Mouse (Mus musculus): ENCODE measurements around the gene Atxn1l.
A peak's percentile ranks its signal among the peaks of the same experiment; 100 is the strongest.

Atxn1l gene

DNA sequence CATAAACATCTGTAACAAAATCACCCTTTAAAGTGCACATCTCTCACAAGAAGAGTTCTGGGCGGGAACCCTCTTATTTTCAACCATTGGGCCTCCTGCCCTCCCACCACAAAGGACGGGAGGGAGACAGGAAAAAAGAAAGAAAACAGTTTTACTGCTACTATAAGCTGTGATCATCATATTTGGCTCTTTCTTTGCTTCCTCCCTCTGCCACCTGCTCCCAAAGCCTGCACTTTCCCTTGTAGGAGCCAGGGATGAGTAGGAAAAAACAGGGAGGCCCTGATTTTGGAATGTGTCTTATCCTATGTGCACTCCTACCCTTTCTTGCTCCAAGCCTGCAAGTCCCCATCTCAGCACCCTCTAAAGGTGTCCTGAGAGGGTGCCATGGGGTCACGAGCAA, 6.5 kb downstream of the Atxn1l start:
- no peak for DNase-seq (ENCODE audit: low read depth)

DNA sequence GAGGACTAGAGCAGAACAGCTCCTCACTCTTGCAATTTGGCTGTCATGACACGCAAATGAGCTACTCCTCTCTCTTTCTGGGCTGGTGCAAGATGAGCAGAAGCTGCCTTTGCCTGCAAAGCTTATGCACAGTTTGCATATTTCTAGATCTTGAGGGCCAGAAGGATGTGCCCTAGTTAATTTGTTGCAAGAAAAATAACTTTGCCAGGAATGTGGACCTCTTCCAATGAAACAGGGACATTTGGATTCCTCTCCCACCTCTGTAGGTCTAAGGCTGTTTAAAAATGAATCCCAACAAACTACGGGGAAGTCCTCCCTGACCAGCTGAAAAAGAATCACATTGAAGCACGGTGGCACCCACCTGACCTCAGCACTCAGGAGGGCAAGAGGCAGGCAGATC, 12.4 kb downstream of the Atxn1l start:
- no peak for DNase-seq (ENCODE audit: low read depth)

DNA sequence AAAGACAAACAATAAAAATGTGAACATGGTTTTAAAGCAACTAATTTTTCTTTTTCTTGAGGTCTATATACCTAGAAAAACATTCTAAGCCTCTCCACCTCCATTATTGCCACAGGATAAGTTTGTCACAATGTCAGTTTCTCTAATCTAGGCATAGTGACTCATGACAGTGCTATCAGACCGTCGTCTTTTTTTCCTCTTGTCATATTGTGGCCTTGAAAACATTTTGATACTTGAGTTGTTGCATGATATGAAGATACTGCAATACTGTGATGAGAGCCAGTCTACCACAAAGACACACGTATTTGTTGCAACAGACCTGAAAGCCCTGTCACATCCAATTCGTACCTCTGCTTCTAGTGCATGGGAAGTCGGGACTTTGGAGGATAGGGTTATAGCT, 22.6 kb downstream of the Atxn1l start:
- DNase-seq (ENCODE audit: low read depth): no peak

DNA sequence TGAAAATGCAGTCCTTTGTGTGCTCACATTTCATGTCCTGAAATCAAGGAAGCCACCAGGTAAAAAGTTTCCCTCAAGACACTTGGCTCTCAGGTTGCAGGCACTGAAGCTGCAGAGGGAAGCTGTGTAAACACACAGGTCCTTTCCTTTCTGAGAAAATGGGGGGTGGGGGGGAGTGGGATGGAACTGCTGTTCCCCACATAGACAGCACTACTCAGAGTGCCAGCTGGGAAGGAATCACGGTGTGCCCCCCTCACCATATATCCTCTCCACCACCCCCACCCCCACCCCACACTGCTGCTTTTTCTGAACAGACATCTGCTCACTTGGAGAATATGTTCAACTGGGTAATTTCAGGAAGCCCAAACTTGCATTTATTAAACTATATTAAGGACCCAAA, 25.0 kb downstream of the Atxn1l start:
- DNase-seq (ENCODE audit: low read depth): no peak

DNA sequence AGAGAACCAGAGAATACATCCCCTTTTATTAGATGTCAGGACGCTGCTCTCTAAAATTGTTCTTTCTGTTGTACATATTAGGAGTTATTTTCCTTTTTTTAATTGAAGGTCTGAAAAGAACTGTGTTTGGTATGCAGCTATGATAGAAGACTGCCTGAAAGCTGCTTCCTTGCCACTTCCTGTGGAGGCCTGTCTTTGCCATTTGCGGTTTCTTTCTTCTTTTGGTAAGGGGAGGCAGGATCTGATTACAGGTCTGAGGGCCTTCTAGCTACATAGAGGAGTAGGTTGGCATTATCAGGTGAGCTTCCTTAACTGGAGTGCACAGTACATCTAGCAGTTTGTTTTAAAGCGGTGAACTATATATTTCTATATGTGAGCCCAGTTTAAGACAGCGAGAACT, 29.6 kb downstream of the Atxn1l start:
- DNase-seq (ENCODE audit: low read depth): no peak

DNA sequence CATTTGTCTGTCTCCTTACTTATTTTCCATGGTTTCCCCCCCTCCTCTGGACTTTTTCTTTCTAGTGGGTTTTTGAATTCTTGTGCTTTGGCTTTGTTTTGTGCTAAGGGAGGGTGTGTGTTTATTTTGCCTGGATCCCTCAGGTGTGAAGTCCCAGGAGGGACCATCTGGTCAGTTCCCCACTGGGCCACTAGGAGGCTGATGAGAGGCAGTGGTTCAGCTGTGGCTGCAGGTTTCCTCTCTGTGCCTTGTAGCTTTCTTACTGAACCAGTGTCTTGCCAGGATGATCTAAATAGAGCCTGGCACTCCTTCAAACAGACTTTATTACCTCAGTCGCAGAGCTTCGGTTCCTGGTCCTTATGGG, 30.7 kb downstream of the Atxn1l start:
- peak; percentile 65 for DNase-seq (ENCODE audit: low read depth)

DNA sequence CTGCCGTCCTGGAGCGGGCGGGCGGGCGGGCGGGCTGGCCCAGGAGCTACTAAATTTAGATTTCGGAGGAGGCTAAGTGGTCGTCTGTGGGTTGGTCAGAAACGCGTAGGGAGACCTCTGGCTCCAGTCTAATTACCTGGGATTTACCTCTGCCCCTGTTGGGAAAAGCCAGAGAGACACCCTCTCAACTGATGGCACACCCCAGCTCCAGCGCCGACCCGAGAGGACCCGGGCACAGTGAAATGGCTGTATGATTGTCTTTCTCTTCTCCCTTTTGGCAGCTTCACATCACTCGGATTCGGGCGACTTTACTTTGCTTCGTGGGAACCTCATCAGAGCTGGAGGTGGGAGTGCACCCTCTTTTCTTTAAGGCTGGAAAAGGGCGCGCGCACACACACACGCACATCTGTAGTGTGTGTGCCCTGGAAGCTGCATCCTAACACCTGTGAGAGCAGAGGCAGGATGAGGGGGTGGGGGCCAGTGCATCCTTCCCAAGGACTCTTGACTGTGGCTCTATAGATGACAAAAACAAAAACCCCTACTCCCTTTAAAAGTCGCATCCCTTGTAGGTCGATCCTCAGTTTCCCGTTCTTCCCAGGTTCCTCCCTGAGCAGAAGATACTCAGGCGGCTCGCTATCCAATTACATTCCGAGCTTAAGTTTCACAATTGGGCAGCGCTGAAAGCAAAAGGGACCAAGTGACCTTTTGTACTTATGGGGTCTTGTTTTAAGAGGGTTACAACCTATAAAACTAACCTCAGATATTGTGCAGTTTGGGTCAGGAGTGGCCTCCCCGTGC, 31.3 kb downstream of the Atxn1l start:
- peak; percentile 25 for DNase-seq (ENCODE audit: low read depth)

DNA sequence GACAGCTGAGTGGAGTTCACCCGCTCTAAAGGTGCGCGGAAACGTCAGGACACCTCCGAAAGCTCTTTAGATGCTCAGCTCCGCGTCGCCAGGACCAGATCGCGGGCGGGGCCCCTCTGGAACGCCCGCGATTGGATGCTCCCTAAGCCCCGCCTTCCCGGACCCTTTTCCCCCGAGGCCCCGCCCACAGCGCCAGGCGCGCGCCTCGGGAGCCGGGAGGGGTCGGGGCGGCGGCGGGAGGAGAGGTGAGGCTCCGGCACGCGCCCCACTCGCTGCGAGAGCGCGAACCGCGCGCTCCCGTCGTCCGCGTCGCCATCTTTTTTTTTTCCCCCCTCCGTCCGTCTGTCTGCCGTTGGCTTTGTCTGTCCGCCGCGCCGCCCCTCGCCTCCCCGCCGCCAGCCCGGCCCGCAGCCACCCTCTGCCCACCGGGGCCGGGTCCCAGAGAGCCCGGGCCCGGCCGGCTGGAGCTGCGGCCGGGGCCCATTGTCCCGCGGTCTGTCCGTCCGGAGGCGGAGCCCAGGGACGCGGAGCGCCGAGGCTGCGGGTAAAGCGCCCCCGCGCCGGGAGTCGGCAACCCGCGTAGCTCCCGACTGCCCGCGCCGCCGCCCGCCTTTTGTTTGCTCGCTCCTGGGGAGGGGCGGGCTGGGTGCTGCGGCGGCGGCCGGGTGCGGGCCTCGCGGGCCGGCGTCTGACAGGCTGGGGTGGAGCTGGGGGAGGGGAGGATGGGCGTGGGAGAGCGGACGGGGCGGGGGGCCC, 32.0 kb downstream of the Atxn1l start, which contains the start of gene Zfp821:
TSS of gene Zfp821 (plus strand) at position 227 of the 756 bp plus-strand sequence.
- peak; percentile 95 for DNase-seq (ENCODE audit: low read depth)

DNA sequence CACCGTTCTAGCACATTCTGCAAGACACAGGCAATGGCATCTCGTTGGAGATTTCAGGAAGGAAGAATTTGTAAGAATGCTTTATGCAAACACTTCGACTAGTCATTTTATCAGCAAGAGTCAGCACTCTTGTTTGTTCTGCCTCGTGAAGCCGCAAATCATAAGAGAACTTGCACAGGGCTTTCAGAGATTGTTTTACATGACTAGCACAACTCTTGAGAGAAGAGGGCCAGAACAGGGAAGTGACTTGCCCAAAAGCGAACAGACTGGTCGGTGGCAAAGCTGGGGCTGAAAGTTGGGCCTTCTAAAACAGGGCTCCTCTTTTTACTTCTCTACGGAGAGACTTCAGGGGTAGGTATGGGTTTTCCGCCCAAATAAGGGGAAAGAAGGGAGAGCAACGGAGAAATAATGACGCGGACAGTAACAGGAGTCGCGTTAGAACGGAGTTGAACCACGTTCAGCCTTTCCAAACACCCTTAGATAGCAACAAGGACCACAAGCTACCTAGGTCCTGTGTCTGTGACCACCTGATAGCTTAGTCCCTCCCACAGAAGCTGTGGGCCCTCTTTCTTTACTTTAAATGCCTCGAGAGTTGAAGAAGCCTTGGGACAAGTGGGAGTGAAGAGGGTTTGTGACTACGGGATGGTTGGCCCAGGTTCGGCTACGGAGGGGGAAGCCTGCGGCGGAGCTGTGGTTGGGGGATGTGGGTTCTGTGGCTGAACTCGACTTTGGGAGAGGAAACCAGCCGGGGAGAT, 32.8 kb downstream of the Atxn1l start:
- DNase-seq (ENCODE audit: low read depth): peak; percentile 25

DNA sequence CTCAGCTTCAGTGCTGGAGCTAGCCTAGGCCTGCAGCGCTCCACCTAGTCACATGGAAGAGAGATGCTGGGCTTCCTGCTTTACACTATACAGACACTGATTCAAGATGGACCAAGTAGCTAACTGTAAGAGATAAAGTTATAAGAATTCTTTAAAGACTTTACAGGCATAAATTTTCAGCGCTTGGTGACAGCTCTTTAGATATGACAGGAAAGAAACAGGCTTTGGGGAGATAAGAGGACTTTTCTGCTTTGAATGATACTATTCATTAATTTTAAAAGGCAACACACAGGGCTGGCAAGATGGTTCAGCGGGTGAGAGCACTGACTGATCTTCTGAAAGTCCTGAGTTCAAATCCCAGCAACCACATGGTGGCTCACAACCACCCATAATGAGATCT, 39.1 kb downstream of the Atxn1l start:
- no peak for DNase-seq (ENCODE audit: low read depth)

DNA sequence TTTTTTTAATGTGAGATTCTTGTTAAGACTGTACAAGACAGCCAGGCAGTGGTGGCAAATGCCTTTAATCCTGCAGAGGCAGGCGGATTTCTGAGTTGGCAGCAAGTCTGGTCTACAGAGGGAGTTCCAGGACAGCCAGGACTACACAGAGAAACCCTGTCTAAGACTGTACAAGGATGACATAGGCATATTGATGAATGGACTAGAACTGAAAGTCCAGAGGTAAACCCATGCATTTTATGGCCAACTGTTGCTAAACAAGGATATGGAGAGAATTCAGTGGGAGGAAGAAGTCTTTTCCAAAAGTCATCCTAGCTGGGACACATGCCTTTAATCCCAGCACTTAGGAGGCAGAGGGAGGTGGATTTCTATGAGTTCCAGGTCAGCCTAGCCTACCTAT, 39.8 kb downstream of the Atxn1l start:
- DNase-seq (ENCODE audit: low read depth): no peak

DNA sequence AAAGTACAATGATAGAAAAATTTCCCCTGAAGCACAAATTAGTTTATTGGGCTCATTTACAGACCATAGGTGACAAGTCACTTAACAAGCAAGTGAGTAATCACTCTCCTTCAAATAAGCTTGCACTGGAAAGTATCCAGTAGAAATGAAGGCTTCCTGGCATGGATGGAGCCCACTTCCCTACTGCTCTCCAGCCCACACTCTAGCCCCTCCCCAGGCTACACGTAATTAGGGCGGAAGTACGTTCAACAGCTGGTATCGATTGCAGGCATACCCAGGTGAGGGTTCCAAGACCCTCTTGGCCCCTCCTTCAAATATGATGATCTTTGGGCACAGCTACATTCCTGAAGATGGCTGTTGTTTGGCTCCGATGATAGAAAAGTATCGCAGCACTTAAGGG, 43.4 kb downstream of the Atxn1l start:
- no peak for DNase-seq (ENCODE audit: low read depth)

DNA sequence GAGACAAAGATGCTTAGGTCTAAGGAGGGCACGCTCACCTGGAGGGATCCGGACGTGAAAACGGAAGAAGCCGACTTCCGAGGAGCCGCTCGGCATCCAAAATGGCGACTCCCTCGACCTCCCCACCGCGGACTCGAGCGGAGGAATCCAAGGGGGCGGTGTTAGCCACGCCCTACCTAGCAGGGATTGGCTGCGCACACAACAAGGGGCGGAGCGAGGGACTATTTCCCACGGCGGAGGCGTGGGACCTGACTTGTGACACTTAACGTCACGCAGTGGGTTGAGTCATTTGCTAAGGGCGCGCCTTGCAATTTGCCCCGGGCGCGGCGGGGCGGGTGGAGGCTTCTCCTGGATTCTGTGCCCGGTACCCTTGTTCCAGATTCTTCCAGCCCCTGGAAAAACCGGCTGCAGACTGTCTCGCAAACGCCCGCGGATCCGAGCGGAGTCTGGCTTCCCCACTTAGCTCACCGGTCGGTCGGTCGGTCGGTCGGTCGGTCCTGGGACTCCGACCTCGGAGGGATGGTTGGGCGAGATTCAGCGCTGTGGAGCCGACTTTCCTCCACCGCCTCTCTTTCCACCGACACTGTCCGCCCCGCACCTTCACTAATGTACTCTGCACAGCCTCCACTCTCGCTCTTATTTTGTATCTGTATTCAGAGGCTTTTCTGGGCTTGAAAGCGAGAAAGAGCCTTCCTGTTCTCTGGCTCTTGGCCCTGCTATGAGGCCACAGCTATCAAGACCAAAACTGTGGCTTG, 44.2 kb downstream of the Atxn1l start, which contains the start of gene Ist1:
TSS of gene Ist1 (minus strand) at position 115 of the 755 bp plus-strand sequence.
- peak; percentile 100 for DNase-seq (ENCODE audit: low read depth)

DNA sequence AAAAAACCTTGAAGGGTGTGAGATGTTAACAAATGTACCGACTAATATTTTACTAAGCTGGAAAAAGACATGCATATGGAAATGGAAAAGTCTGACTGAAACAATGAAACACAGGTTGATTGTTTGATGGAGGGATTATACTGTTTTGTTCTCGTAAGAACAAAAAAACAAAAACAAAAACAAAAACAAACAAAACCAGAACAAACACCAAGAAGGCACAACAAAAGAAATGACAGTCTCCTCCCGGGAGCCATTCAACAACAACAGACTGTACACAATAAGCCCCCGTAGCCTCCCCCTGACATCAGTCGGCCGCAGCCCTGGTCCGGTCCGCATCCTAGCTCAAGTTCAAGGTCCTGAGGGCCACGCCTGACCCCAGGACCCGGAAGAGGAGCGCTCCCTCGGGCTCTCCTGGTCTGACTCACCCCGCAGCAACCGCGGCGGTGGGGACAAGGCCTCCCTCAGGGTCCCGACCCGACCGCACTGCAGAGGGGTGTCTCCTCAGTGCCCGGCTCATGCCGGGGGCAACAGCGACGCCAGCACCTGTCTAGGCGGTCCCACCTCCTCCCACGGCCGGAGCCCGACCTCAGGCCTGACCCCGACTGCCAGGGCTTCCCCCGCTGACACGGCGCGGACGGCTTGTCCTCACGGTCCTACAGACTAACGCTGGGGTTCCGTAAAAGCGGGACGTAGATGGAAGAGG, 44.9 kb downstream of the Atxn1l start:
- DNase-seq (ENCODE audit: low read depth): peak; percentile 36

DNA sequence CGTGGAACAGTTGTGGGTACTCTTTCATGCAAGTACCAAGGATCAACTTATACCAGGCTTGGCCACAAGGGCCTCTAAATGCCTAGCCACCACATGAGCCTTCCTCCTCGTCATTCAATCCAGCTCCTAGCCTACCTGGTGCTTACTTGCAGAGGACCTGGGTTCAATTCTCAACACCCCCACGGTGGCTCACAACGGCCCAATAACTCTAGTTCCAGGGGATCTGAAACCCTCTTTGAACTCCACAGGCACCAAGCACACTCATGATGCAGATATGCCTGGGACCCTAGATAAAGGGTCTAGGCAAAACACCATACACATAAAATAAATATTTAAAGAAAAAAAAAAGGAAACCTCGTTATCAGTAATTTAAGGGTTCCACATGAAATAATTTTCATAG, 45.8 kb downstream of the Atxn1l start:
- peak; percentile 27 for DNase-seq (ENCODE audit: low read depth)

DNA sequence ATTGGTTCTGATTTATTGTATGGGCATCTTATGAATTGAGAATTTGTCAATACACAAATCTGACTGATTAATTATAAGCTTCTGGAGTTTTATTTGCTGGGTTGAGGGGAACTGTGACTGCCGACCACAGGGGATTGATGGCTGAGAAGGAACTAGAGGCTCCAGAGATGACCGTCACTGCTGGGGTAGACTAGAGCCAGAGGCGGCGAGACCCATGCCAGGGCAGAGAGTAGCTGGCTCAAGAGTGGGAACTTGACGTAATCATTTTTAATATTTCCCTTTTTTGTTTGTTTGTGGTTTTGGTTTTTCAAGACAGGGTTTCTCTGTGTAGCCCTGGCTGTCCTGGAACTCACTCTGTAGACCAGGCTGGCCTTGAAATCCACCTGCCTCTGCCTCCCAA, 50.3 kb downstream of the Atxn1l start:
- DNase-seq (ENCODE audit: low read depth): no peak

DNA sequence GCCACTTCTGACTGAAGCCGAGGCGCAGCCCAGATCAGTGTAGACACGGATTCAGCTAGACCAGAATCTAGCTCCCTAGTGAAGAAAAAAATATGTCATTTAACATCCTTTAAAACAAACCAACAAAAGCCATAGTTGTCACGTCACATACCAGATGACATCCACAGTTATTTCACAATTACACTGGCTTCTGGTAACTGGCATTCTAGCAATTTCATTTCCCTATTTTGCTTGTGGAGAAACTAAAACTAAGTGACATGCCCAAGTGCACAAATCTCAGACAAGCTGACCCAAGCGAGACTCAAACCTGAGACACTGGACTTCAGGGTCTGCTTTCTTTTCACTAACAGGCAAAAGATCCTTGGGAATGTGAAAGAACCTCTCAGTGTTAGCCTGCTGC, 55.4 kb downstream of the Atxn1l start:
- no peak for DNase-seq (ENCODE audit: low read depth)

DNA sequence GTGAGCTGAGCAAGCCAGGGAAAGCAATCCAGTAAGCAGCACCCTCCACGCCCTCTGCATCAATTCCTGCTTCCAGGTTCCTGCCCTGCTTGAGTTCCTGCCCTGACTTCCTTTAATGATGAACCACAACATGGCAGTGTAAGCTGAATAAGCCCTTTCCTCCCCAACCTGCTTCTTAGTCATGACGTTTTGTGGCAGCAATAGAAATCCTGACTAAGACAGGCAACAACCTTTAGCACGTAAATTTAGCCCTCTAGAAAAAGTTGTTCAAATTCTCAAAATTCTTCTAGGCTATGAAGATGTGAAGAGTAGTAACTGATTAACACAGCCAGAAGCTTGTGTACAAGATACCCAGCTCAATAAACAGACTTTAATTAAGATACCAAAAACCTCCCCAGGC, 56.0 kb downstream of the Atxn1l start:
- DNase-seq (ENCODE audit: low read depth): no peak

Measured in c-Kit-positive CD71-positive TER-119-negative erythroid progenitor cells, embryonic 14.5 days (primary cell).